Mouse (Mus musculus) kidney, adult 2 months (tissue): ENCODE results near the gene Olfr10. TPM values are rescaled to one million over a fixed set of nuclear protein-coding genes. Genes with fewer than 3 reads are reported as not detected.

Source experiments
- DNase-seq: peaks from one replicate; pipeline ENCODE4 v3.0.0; 2021
- H3K27ac ChIP-seq: fragments of 200-500 bp; 2 replicates; pipeline ENCODE4 v1.5.1; 2012; ENCODE audit warnings: low read depth, low read length, control low read depth, inconsistent platforms; ENCODE audit not compliant: insufficient read depth
- H3K27me3 ChIP-seq: fragments of 200-500 bp; replicated peaks from 2 replicates; pipeline ENCODE4 v1.6.1; 2012; ENCODE audit warnings: mild to moderate bottlenecking, moderate library complexity, low read length, inconsistent platforms; ENCODE audit not compliant: control insufficient read depth, insufficient read depth
- H3K36me3 ChIP-seq: fragments of 200-500 bp; 2 replicates; pipeline ENCODE4 v1.6.1; 2012; ENCODE audit warnings: mild to moderate bottlenecking, moderate library complexity, low read length, inconsistent platforms; ENCODE audit not compliant: control insufficient read depth, insufficient read depth
- H3K4me1 ChIP-seq: fragments of 200-500 bp; 2 replicates; pipeline ENCODE4 v1.6.1; 2011; ENCODE audit warnings: low read length; ENCODE audit not compliant: control insufficient read depth, insufficient read depth
- H3K4me3 ChIP-seq: fragments of 200-500 bp; 2 replicates; pipeline ENCODE4 v1.5.1; 2011; ENCODE audit warnings: mild to moderate bottlenecking, low read depth, low read length, control low read depth; ENCODE audit not compliant: insufficient read depth
- CTCF ChIP-seq: fragments of 200-500 bp; conservative IDR thresholded peaks from 2 replicates; pipeline ENCODE4 v1.5.1; 2011; ENCODE audit warnings: low read depth, mild to moderate bottlenecking, control low read depth, low read length, moderate library complexity, mixed read lengths; ENCODE audit not compliant: insufficient read depth, insufficient read length
- POLR2A ChIP-seq: fragments of 200-500 bp; IDR thresholded peaks from one replicate; pipeline ENCODE4 v1.6.1; 2011; ENCODE audit warnings: low read depth, low read length, control low read depth
- WGBS: fragments of 180-500 bp; shearing (Covaris S2); methylation state at CpG from one replicate; pipeline ENCODE4 v1.1.7; 2018; 5-methylcytosine and 5-hydroxymethylcytosine counted together
- polyA plus RNA-seq: library from polyadenylated mRNA; depleted of rRNA; stranded (reverse); fragments of >200 nt; gene quantifications from 2 replicates; pipeline ENCODE4 v1.2.3, GENCODE M21; 2012

Olfr10 gene
- polyA plus RNA-seq, 1 experiment = not detected

- WGBS = 87% methylated on average over 7 of the region's 7 CpGs
- no peaks in the 10 kb centered on the region for H3K27me3 ChIP-seq
- peaks cover 52% of the 10 kb centered on the region for H3K4me1 ChIP-seq
- DNase-seq = no peak
- H3K27ac ChIP-seq = no peak overlapping the region
- TF ChIP-seq CTCF (no peak), POLR2A (no peak)
- no peak overlapping the region for H3K4me3 ChIP-seq
- H3K36me3 ChIP-seq = peaks cover 1% of the 10 kb centered on the region; the same call in 1 of the 2 replicates
These were observed 40.5 kb upstream of the Olfr10 start for GRCm38 (mm10) chr11:49264081-49264480.

DNA sequence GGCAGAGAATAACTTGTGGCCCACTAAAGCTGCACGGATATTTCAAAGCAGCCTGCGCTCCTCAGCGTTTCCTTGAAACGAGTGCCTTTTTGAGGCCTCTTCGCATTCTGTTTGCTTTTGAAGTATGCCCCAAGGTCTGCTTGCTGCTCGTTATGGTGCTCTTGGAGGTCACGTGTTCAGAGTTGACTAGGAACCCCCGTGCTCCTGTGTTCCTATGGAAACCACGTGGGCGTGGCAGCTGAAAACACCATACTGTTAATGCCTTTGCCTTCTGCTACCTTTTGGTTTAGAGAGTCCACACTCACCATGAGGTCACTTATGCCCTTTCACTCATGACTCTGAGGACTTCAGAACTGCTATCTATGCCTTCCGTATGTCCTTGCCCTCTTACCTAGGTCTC lies 39.9 kb upstream of the Olfr10 start:
- peaks cover 1% of the 10 kb centered on the region; the same call in 1 of the 2 replicates for H3K36me3 ChIP-seq
- H3K27ac ChIP-seq = no peak overlapping the region
- DNase-seq = no peak
- H3K4me3 ChIP-seq = no peak overlapping the region
- 67% methylated on average over 11 of the region's 11 CpGs for WGBS
- peaks cover 50% of the 10 kb centered on the region for H3K4me1 ChIP-seq
- no peak for TF ChIP-seq CTCF
- TF ChIP-seq POLR2A = no peak
- H3K27me3 ChIP-seq = no peaks in the 10 kb centered on the region

GRCm38 (mm10) chr11:49265101-49265500 lies 39.4 kb upstream of the Olfr10 start:
- 61% methylated on average over 8 of the region's 8 CpGs for WGBS
- Histone ChIP-seq H3K27me3 (no peaks in the 10 kb centered on the region), H3K36me3 (peaks cover 1% of the 10 kb centered on the region; the same call in 1 of the 2 replicates), H3K27ac (no peak overlapping the region), H3K4me1 (peaks cover 45% of the 10 kb centered on the region), H3K4me3 (no peak overlapping the region)
- DNase-seq = no peak
- TF ChIP-seq POLR2A (no peak), CTCF (no peak)

DNA sequence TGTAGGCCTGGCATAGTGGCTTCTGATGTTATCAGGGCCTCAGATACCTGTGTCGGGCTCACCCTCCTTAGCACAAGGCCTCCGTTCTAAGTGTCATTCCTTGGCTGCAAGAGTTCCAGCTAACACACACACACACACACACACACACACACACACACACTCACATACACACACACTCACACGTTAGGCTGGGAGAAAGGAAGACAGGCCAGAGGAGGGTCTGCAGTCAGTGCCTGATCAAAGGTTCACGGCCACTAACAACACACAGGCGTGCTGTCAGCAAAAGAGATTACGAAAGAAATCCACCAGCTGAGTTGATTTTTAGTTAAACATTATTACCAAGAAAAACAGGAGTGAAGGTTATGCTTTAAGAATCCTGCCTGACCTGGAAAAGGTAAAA lies 37.9 kb upstream of the Olfr10 start:
- peaks cover 1% of the 10 kb centered on the region; the same call in 1 of the 2 replicates for H3K36me3 ChIP-seq
- no peaks in the 10 kb centered on the region for H3K27me3 ChIP-seq
- TF ChIP-seq POLR2A (no peak), CTCF (no peak)
- 31% methylated on average over 6 of the region's 6 CpGs for WGBS
- H3K27ac ChIP-seq = peak overlapping the region; percentile 98
- peak; percentile 87 for DNase-seq
- H3K4me1 ChIP-seq = peaks cover 32% of the 10 kb centered on the region
- no peak overlapping the region for H3K4me3 ChIP-seq

DNA sequence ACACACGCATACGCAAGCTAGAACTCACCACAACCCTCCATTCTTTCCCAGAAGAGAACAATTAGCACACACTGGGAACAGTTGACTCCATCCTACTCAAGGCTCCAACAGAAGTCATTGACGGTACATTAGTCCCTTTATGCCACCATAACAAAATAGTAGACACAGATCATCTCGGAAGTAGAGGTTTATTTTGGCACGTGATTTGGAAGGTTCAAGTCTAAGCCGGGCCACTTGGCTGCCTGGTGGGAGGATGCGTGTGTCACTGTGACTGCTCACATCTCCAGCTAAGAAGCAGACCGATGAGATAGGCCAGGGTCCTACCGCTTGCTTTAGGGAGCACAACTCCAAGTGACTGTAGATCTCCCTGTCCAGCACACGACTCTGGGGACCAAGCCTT lies 37.2 kb upstream of the Olfr10 start:
- Histone ChIP-seq H3K36me3 (0 out of 2 replicates have a peak, but pooled peaks cover 1% of the 10 kb centered on the region), H3K27me3 (no peaks in the 10 kb centered on the region), H3K27ac (peak overlapping the region; percentile 98), H3K4me1 (peaks cover 25% of the 10 kb centered on the region), H3K4me3 (no peak overlapping the region)
- 63% methylated on average over 10 of the region's 10 CpGs for whole genome bisulfite sequencing
- no peak for DNase-seq
- TF ChIP-seq POLR2A = no peak
- no peak for TF ChIP-seq CTCF

DNA sequence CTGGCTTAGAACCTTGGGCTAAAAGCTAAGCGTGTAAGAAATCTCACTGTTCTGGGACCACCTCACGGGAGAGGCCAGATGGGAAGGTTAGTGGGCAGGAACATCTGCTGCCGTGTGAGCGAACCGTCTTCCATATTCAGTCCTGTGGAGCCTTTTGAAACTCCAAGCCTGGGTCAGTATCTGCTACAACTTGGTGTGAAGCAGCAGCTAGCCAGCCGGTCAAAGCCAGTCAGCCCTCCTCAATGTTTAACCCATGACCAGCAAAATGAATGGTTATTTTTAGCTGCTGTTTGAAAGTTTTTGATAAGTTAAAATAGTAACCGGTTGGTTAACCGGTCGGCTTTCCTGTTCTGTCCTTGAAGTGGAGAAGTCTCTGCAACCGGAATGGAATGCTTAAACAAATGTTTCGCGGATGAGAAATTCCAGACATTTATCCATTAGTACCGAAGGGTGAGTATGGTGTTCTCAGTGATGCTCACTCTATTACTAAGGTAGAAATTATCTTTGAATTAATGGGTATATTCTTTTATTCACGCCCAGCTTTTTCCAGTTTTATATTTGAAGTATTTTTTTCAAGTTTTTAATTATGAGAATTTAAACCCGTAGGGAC lies 36.5 kb upstream of the Olfr10 start:
- Histone ChIP-seq H3K36me3 (0 out of 2 replicates have a peak, but pooled peaks cover 1% of the 10 kb centered on the region), H3K4me3 (no peak overlapping the region), H3K4me1 (peaks cover 24% of the 10 kb centered on the region), H3K27ac (peak overlapping the region; percentile 96), H3K27me3 (no peaks in the 10 kb centered on the region)
- TF ChIP-seq POLR2A = no peak
- TF ChIP-seq CTCF = no peak
- DNase-seq = peak; percentile 84
- 43% methylated on average over 15 of the region's 15 CpGs for WGBS

- H3K4me3 ChIP-seq = no peak overlapping the region
- H3K36me3 ChIP-seq = no peaks in the 10 kb centered on the region
- peaks cover 21% of the 10 kb centered on the region for H3K4me1 ChIP-seq
- H3K27me3 ChIP-seq = no peaks in the 10 kb centered on the region
- no peak for DNase-seq
- TF ChIP-seq CTCF (no peak), POLR2A (no peak)
- no peak overlapping the region for H3K27ac ChIP-seq
- 82% methylated on average over 9 of the region's 9 CpGs for WGBS
These were observed 34.8 kb upstream of the Olfr10 start for GRCm38 (mm10) chr11:49269761-49270160.

DNA sequence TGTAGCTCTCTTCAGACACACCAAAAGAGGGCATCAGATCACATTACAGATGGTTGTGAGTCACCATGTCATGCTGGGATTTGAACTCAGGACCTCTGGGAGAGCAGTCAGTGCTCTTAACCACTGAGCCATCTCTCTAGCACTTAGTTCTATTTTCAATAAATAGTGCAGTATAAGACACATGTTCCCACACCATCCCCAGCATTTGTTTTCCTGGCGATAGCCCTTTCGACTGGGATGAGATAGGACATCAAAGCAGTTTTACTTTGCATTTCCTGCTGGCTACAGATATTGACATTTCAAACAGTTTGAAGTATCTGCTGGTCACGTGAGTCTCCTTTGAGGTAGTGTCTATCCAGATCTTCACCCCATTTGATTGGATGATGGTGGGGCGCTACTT lies 34.2 kb upstream of the Olfr10 start:
- no peaks in the 10 kb centered on the region for H3K36me3 ChIP-seq
- DNase-seq = no peak
- TF ChIP-seq CTCF (no peak), POLR2A (no peak)
- peaks cover 21% of the 10 kb centered on the region for H3K4me1 ChIP-seq
- no peaks in the 10 kb centered on the region for H3K27me3 ChIP-seq
- H3K27ac ChIP-seq = no peak overlapping the region
- 91% methylated on average over 4 of the region's 4 CpGs for WGBS
- no peak overlapping the region for H3K4me3 ChIP-seq
